Mouse (Mus musculus): ENCODE measurements around the gene Kcnj9. TPM values are rescaled to one million over a fixed set of nuclear protein-coding genes. Genes with fewer than 3 reads are reported as not detected.

The Kcnj9 gene
- polyA plus RNA-seq, 1 experiment = not detected

- peaks cover 17% of the 10 kb centered on the region; the same call in 1 of the 2 replicates for H3K36me3 ChIP-seq (ENCODE audit: control insufficient read depth, insufficient read depth, low read length)
- no peak overlapping the region for H3K4me3 ChIP-seq (ENCODE audit: low read depth, low read length)
- no peaks in the 10 kb centered on the region for H3K4me1 ChIP-seq (ENCODE audit: control insufficient read depth, insufficient read depth, insufficient read length, low read length)
- H3K27ac ChIP-seq (ENCODE audit: insufficient read depth, low read depth, low read length) = no peak overlapping the region
- no peak for TF ChIP-seq POLR2A (IDR thresholded peaks at IDR 0.05; ENCODE audit: low read depth, low read length)
- no peak for TF ChIP-seq CTCF (IDR thresholded peaks at IDR 0.05; ENCODE audit: extremely low read depth, insufficient read length, insufficient replicate concordance, low read depth, low read length)
- WGBS = 83% methylated on average over 7 of the region's 7 CpGs
- no peaks in the 10 kb centered on the region for H3K27me3 ChIP-seq (ENCODE audit: control insufficient read depth, insufficient read depth, low read length)
These were observed 9.8 kb downstream of the Kcnj9 start for GRCm38 (mm10) chr1:172319346-172319745.

GRCm38 (mm10) chr1:172318424-172319035, 10.6 kb downstream of the Kcnj9 start:
- TF ChIP-seq POLR2A (IDR thresholded peaks at IDR 0.05; ENCODE audit: low read depth, low read length) (no peak), CTCF (IDR thresholded peaks at IDR 0.05; ENCODE audit: extremely low read depth, insufficient read length, insufficient replicate concordance, low read depth, low read length) (no peak)
- no peaks in the 10 kb centered on the region for H3K4me1 ChIP-seq (ENCODE audit: control insufficient read depth, insufficient read depth, insufficient read length, low read length)
- H3K4me3 ChIP-seq (ENCODE audit: low read depth, low read length) = no peak overlapping the region
- no peak overlapping the region for H3K27ac ChIP-seq (ENCODE audit: insufficient read depth, low read depth, low read length)
- WGBS = 94% methylated on average over 19 of the region's 19 CpGs
- peaks cover 17% of the 10 kb centered on the region; the same call in 1 of the 2 replicates for H3K36me3 ChIP-seq (ENCODE audit: control insufficient read depth, insufficient read depth, low read length)
- no peaks in the 10 kb centered on the region for H3K27me3 ChIP-seq (ENCODE audit: control insufficient read depth, insufficient read depth, low read length)

GRCm38 (mm10) chr1:172317946-172318345, 11.2 kb downstream of the Kcnj9 start:
- TF ChIP-seq POLR2A (IDR thresholded peaks at IDR 0.05; ENCODE audit: low read depth, low read length) (no peak), CTCF (IDR thresholded peaks at IDR 0.05; ENCODE audit: extremely low read depth, insufficient read length, insufficient replicate concordance, low read depth, low read length) (no peak)
- no peaks in the 10 kb centered on the region for H3K27me3 ChIP-seq (ENCODE audit: control insufficient read depth, insufficient read depth, low read length)
- WGBS = 89% methylated on average over 15 of the region's 15 CpGs
- H3K27ac ChIP-seq (ENCODE audit: insufficient read depth, low read depth, low read length) = no peak overlapping the region
- H3K36me3 ChIP-seq (ENCODE audit: control insufficient read depth, insufficient read depth, low read length) = peaks cover 17% of the 10 kb centered on the region; the same call in 1 of the 2 replicates
- H3K4me1 ChIP-seq (ENCODE audit: control insufficient read depth, insufficient read depth, insufficient read length, low read length) = peaks cover 3% of the 10 kb centered on the region; the same call in 1 of the 2 replicates
- no peak overlapping the region for H3K4me3 ChIP-seq (ENCODE audit: low read depth, low read length)

GRCm38 (mm10) chr1:172317431-172317830, 11.7 kb downstream of the Kcnj9 start:
- H3K4me1 ChIP-seq (ENCODE audit: control insufficient read depth, insufficient read depth, insufficient read length, low read length) = peaks cover 5% of the 10 kb centered on the region; the same call in 1 of the 2 replicates
- 89% methylated on average over 18 of the region's 18 CpGs for WGBS
- no peak overlapping the region for H3K27ac ChIP-seq (ENCODE audit: insufficient read depth, low read depth, low read length)
- no peak overlapping the region for H3K4me3 ChIP-seq (ENCODE audit: low read depth, low read length)
- no peaks in the 10 kb centered on the region for H3K27me3 ChIP-seq (ENCODE audit: control insufficient read depth, insufficient read depth, low read length)
- TF ChIP-seq CTCF (IDR thresholded peaks at IDR 0.05; ENCODE audit: extremely low read depth, insufficient read length, insufficient replicate concordance, low read depth, low read length) = no peak
- TF ChIP-seq POLR2A (IDR thresholded peaks at IDR 0.05; ENCODE audit: low read depth, low read length) = no peak
- peaks cover 17% of the 10 kb centered on the region; the same call in 1 of the 2 replicates for H3K36me3 ChIP-seq (ENCODE audit: control insufficient read depth, insufficient read depth, low read length)

GRCm38 (mm10) chr1:172314911-172315310, 14.2 kb downstream of the Kcnj9 start:
- no peaks in the 10 kb centered on the region for H3K27me3 ChIP-seq (ENCODE audit: control insufficient read depth, insufficient read depth, low read length)
- no peak overlapping the region for H3K27ac ChIP-seq (ENCODE audit: insufficient read depth, low read depth, low read length)
- TF ChIP-seq POLR2A (IDR thresholded peaks at IDR 0.05; ENCODE audit: low read depth, low read length) (no peak), CTCF (IDR thresholded peaks at IDR 0.05; ENCODE audit: extremely low read depth, insufficient read length, insufficient replicate concordance, low read depth, low read length) (no peak)
- 97% methylated on average over 3 of the region's 3 CpGs for WGBS
- H3K4me3 ChIP-seq (ENCODE audit: low read depth, low read length) = no peak overlapping the region
- H3K4me1 ChIP-seq (ENCODE audit: control insufficient read depth, insufficient read depth, insufficient read length, low read length) = peaks cover 13% of the 10 kb centered on the region; the same call in 1 of the 2 replicates
- peaks cover 17% of the 10 kb centered on the region; the same call in 1 of the 2 replicates for H3K36me3 ChIP-seq (ENCODE audit: control insufficient read depth, insufficient read depth, low read length)

GRCm38 (mm10) chr1:172313613-172314411, 15.3 kb downstream of the Kcnj9 start:
- Histone ChIP-seq H3K36me3 (ENCODE audit: control insufficient read depth, insufficient read depth, low read length) (peaks cover 11% of the 10 kb centered on the region; the same call in 1 of the 2 replicates), H3K4me1 (ENCODE audit: control insufficient read depth, insufficient read depth, insufficient read length, low read length) (peaks cover 13% of the 10 kb centered on the region; the same call in 1 of the 2 replicates), H3K4me3 (ENCODE audit: low read depth, low read length) (no peak overlapping the region), H3K27me3 (ENCODE audit: control insufficient read depth, insufficient read depth, low read length) (no peaks in the 10 kb centered on the region), H3K27ac (ENCODE audit: insufficient read depth, low read depth, low read length) (no peak overlapping the region)
- TF ChIP-seq CTCF (IDR thresholded peaks at IDR 0.05; ENCODE audit: extremely low read depth, insufficient read length, insufficient replicate concordance, low read depth, low read length) (no peak), POLR2A (IDR thresholded peaks at IDR 0.05; ENCODE audit: low read depth, low read length) (no peak)
- WGBS = 83% methylated on average over 10 of the region's 10 CpGs
